Mouse (Mus musculus): ENCODE results near the gene Ube2k. TPM values are rescaled to one million over a fixed set of nuclear protein-coding genes. Genes with fewer than 3 reads are reported as not detected.
"Not testable (repeated sequence)": the region's sequence is repeated elsewhere in the genome, so short reads cannot be mapped to it uniquely, and the experiment has no call there.

Ube2k gene
- polyA plus RNA-seq (2012; rRNA removed): 113 and 114 TPM in 2 replicates

- DNase-seq (ENCODE audit: extremely low spot score in 1 of 2, low spot score in 1 of 2): peak; percentile 86 to 95
These were observed at the start of gene Ube2k, which contains the start of gene Smim14 for GRCm38 (mm10) chr5:65536751-65537419. Gene Ube2k, plus strand, starts transcription at chr5:65537233. Gene Smim14, minus strand, starts transcription at chr5:65537184.

- DNase-seq (ENCODE audit: extremely low spot score in 1 of 2, low spot score in 1 of 2): no peak
These were observed 49.7 kb upstream of the Ube2k start for GRCm38 (mm10) chr5:65487381-65487780.

GRCm38 (mm10) chr5:65488725-65489124 is 48.3 kb upstream of the Ube2k start:
- no peak for DNase-seq (ENCODE audit: extremely low spot score in 1 of 2, low spot score in 1 of 2)

GRCm38 (mm10) chr5:65489830-65490229 is 47.2 kb upstream of the Ube2k start:
- no peak for DNase-seq (ENCODE audit: extremely low spot score in 1 of 2, low spot score in 1 of 2)

- DNase-seq (ENCODE audit: extremely low spot score in 1 of 2, low spot score in 1 of 2): peak in 1 of 2 experiments; percentile 60
These were observed 45.0 kb upstream of the Ube2k start for GRCm38 (mm10) chr5:65491767-65492715.

- DNase-seq (ENCODE audit: extremely low spot score in 1 of 2, low spot score in 1 of 2): peak; percentile 93 to 97
These were observed 44.1 kb upstream of the Ube2k start, which contains the start of gene Gm43552 for GRCm38 (mm10) chr5:65492716-65493531. Gene Gm43552, minus strand, starts transcription at chr5:65492833.

GRCm38 (mm10) chr5:65500231-65500630 is 36.8 kb upstream of the Ube2k start:
- DNase-seq (ENCODE audit: extremely low spot score in 1 of 2, low spot score in 1 of 2): no peak

- no peak for DNase-seq (ENCODE audit: extremely low spot score in 1 of 2, low spot score in 1 of 2)
These were observed 35.6 kb upstream of the Ube2k start for GRCm38 (mm10) chr5:65501407-65501806.

- no peak for DNase-seq (ENCODE audit: extremely low spot score in 1 of 2, low spot score in 1 of 2)
These were observed 31.2 kb upstream of the Ube2k start for GRCm38 (mm10) chr5:65505786-65506185.

- no peak for DNase-seq (ENCODE audit: extremely low spot score in 1 of 2, low spot score in 1 of 2)
These were observed 28.6 kb upstream of the Ube2k start for GRCm38 (mm10) chr5:65508395-65508794.

GRCm38 (mm10) chr5:65513506-65513905 is 23.5 kb upstream of the Ube2k start:
- no peak for DNase-seq (ENCODE audit: extremely low spot score in 1 of 2, low spot score in 1 of 2)

- DNase-seq (ENCODE audit: extremely low spot score in 1 of 2, low spot score in 1 of 2): no peak
These were observed 22.3 kb upstream of the Ube2k start for GRCm38 (mm10) chr5:65514635-65515278.

- DNase-seq (ENCODE audit: extremely low spot score in 1 of 2, low spot score in 1 of 2): no peak
These were observed 15.2 kb upstream of the Ube2k start for GRCm38 (mm10) chr5:65521803-65522202.

- no peak for DNase-seq (ENCODE audit: extremely low spot score in 1 of 2, low spot score in 1 of 2)
These were observed 12.2 kb upstream of the Ube2k start for GRCm38 (mm10) chr5:65524831-65525230.

- no peak for DNase-seq (ENCODE audit: extremely low spot score in 1 of 2, low spot score in 1 of 2)
These were observed 11.2 kb upstream of the Ube2k start for GRCm38 (mm10) chr5:65525674-65526443.

- no peak for DNase-seq (ENCODE audit: extremely low spot score in 1 of 2, low spot score in 1 of 2)
These were observed 5.8 kb upstream of the Ube2k start for GRCm38 (mm10) chr5:65531283-65531682.

GRCm38 (mm10) chr5:65534496-65534895 is 2.5 kb upstream of the Ube2k start:
- no peak for DNase-seq (ENCODE audit: extremely low spot score in 1 of 2, low spot score in 1 of 2)

GRCm38 (mm10) chr5:65535457-65536067 is 1.5 kb upstream of the Ube2k start:
- DNase-seq (ENCODE audit: extremely low spot score in 1 of 2, low spot score in 1 of 2): peak in 1 of 2 experiments; percentile 49

- not testable (repeated sequence) for DNase-seq (ENCODE audit: extremely low spot score in 1 of 2, low spot score in 1 of 2)
These were observed 966 bp upstream of the Ube2k start for GRCm38 (mm10) chr5:65536068-65536465.
